Mouse (Mus musculus): ENCODE measurements around the gene Ctnnbl1. TPM values are rescaled to one million over a fixed set of nuclear protein-coding genes. Genes with fewer than 3 reads are reported as not detected.

Ctnnbl1 gene
- polyA plus RNA-seq (2012; rRNA removed), result 27.1 and 30.1 TPM in 2 replicates

GRCm38 (mm10) chr2:157736854-157737850 is at the start of gene Ctnnbl1:
Gene Ctnnbl1 (plus strand): TSS chr2:157737401.

GRCm38 (mm10) chr2:157914105-157914764 is 177.0 kb downstream of the Ctnnbl1 start, which contains the start of gene Vstm2l:
Gene Vstm2l (plus strand): TSS chr2:157914653.

Other genes starting within 250 kb of the Ctnnbl1 start
- gene Nnat, start 177.3 kb upstream of the Ctnnbl1 start, polyA plus RNA-seq (2012; rRNA removed), result 7.5 and 9.4 TPM in 2 replicates
- gene Blcap, start 166.1 kb upstream of the Ctnnbl1 start, polyA plus RNA-seq (2012; rRNA removed), result 12.3 and 15.0 TPM in 2 replicates
- gene Vstm2l, start 177.3 kb downstream of the Ctnnbl1 start, polyA plus RNA-seq (2012; rRNA removed), result not detected in 2 replicates